Comparison of ENCODE assay signal across 9 mouse cellular contexts in genomic region chr1:133071666-133072381, GRCm38 (mm10). TPM values are rescaled to one million over a fixed set of nuclear protein-coding genes. Genes with fewer than 3 reads are reported as not detected.
A peak's percentile ranks its signal among the peaks of the same experiment; 100 is the strongest.
DNase-seq lines count a peak whose midpoint lies in the region; ATAC-seq and TF ChIP-seq lines count a peak whose summit lies in the region.
"Had no signal": no experiment of that assay in that cellular context is flagged by ENCODE, and none has a peak within 500 bp of the region (broad histone marks: within the 10 kb centered on the region; RNA-seq: fewer than 3 reads in every experiment).

No protein-coding gene starts in this region.

- H3K36me3 ChIP-seq in kidney, postnatal 0 days (ENCODE audit: insufficient read depth, low read length) = 0 out of 2 replicates have a peak, but pooled peaks cover 4% of the 10 kb centered on the region
- H3K36me3 ChIP-seq: G1E had no signal

- no peaks in the 10 kb centered on the region; the same call in 1 of the 2 replicates for H3K4me1 ChIP-seq in kidney, postnatal 0 days (replicated peaks; ENCODE audit: insufficient read depth, low read length)

- no peaks in the 10 kb centered on the region for H3K27me3 ChIP-seq in kidney, postnatal 0 days (ENCODE audit: insufficient read depth, low read length)

- no peak overlapping the region for H3K9ac ChIP-seq in kidney, postnatal 0 days (ENCODE audit: low read depth, low read length)

- no peak for TF ChIP-seq CTCF in kidney, postnatal 0 days (IDR thresholded peaks at IDR 0.05; ENCODE audit: low read depth)

- no peak for ATAC-seq in kidney, postnatal 0 days (replicated peaks; ENCODE audit: low FRiP score, low read depth)

- 74% methylated on average over 16 of the region's 16 CpGs for WGBS in kidney, postnatal 0 days

- peak overlapping the region; percentile 78; the same call in 1 of the 2 replicates for H3K27ac ChIP-seq in kidney, postnatal 0 days

- H3K4me3 ChIP-seq in kidney, postnatal 0 days (replicated peaks; ENCODE audit: low read depth, low read length) = no peak overlapping the region

- no peak overlapping the region for H3K4me2 ChIP-seq in kidney, postnatal 0 days (ENCODE audit: low read length)

- no peaks in the 10 kb centered on the region for H3K9me3 ChIP-seq in kidney, postnatal 0 days (replicated peaks; ENCODE audit: low read length)
- H3K9me3 ChIP-seq: G1E had no signal

- no peak for DNase-seq in kidney, postnatal 0 days (ENCODE audit: low spot score)
- no peak for DNase-seq in kidney, adult 11 months
- peak; percentile 73 to 83 for DNase-seq in cerebellum, postnatal 10 days
- peak; percentile 62 to 64 for DNase-seq in frontal cortex, postnatal 36 days (ENCODE audit: low spot score in 2 of 2)
- peak; percentile 46 to 51 for DNase-seq in layer of hippocampus, adult 18-20 months (ENCODE audit: low spot score in 2 of 2)
- peak; percentile 67 for DNase-seq in right cerebral cortex, postnatal 14 days
- no peak for DNase-seq in thymus, postnatal 0 days (ENCODE audit: low spot score)
- DNase-seq in thymus, postnatal 14 days = no peak

RNA-seq across cellular contexts. Expression of gene Pik3c2b, which starts 26.4 kb away (rescaled TPM):
- polyA plus RNA-seq in kidney, postnatal 0 days (2015; fragmentation: Nextera tagmentation; extraction: Ambion mirVana) = 3.0 and 3.2 TPM in 2 replicates
- total RNA-seq in layer of hippocampus, adult 18-20 months (2021) = 10 to 100 TPM; 14.5 to 15.0 TPM
- 2.1 and 2.6 TPM in 2 replicates for polyA plus RNA-seq in thymus, postnatal 0 days (2015; fragmentation: Nextera tagmentation; extraction: Ambion mirVana)
- polyA plus RNA-seq: G1E had no signal

RNA-seq across cellular contexts. Expression of gene Mdm4, which starts 41.5 kb away (rescaled TPM):
- polyA plus RNA-seq in kidney, postnatal 0 days (2015; fragmentation: Nextera tagmentation; extraction: Ambion mirVana) = 16.7 and 17.5 TPM in 2 replicates
- 10 to 100 TPM; 68.0 to 86.7 TPM for total RNA-seq in layer of hippocampus, adult 18-20 months (2021)
- polyA plus RNA-seq in thymus, postnatal 0 days (2015; fragmentation: Nextera tagmentation; extraction: Ambion mirVana) = 32.9 and 36.9 TPM in 2 replicates

RNA-seq across cellular contexts. Expression of gene Ppp1r15b, which starts 59.1 kb away (rescaled TPM):
- polyA plus RNA-seq in kidney, postnatal 0 days (2015; fragmentation: Nextera tagmentation; extraction: Ambion mirVana) = 27.2 and 29.5 TPM in 2 replicates
- 10 to 100 TPM; 43.7 to 44.2 TPM for total RNA-seq in layer of hippocampus, adult 18-20 months (2021)
- 32.4 and 34.2 TPM in 2 replicates for polyA plus RNA-seq in thymus, postnatal 0 days (2015; fragmentation: Nextera tagmentation; extraction: Ambion mirVana)

Comparison
In these comparisons a context has a peak if more than half of its experiments do, and no peak if none do; other contexts are left out.
1. DNase-seq: peak in cerebellum, postnatal 10 days (2 of 2), frontal cortex, postnatal 36 days (2 of 2), layer of hippocampus, adult 18-20 months (2 of 2) and right cerebral cortex, postnatal 14 days (single experiment); none in kidney, postnatal 0 days (single experiment), kidney, adult 11 months (single experiment), thymus, postnatal 0 days (single experiment) and thymus, postnatal 14 days (single experiment).